ENCODE assay signal across 25 mouse cellular contexts in the genomic region with DNA sequence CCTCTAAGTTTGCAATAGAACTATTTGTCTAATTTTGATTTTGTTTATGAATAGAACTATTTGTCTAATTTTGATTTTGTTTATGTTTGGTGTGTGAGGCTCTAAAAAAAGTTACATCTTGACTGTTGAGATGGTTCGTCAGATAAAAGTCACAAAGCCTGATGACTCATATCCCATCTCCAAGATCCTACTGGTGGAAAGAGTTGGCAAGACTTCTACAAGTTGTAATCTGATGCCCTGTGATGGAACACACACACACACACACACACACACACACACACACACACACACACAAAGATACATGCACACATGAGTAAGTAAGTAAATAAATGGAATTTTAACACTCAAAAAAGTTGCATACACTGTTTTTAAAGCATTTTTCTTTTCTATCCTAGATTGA.
DNase-seq lines count a peak whose midpoint lies in the region; ATAC-seq lines count a peak whose summit lies in the region.
"Had no signal": no experiment of that assay in that cellular context is flagged by ENCODE, and none has a peak within 500 bp of the region (broad histone marks: within the 10 kb centered on the region; RNA-seq: fewer than 3 reads in every experiment).

No protein-coding gene starts in this region.

- H3K36me3 ChIP-seq in liver, embryonic 11.5 days (ENCODE audit: control insufficient read depth, insufficient read depth, low read length): no peaks in the 10 kb centered on the region
- H3K36me3 ChIP-seq: G1E had no signal

- H3K4me2 ChIP-seq in liver, embryonic 11.5 days: no peak overlapping the region
- H3K4me2 ChIP-seq: embryonic facial prominence, embryonic 13.5 days; embryonic facial prominence, embryonic 15.5 days; forebrain, embryonic 12.5 days had no signal

- DNase-seq in 3134 (ENCODE audit: extremely low read depth, insufficient read length, low spot score) (peak; percentile 38), 3T3-L1 (ENCODE audit: low read depth, low spot score) (peak; percentile 73), NIH3T3 (ENCODE audit: low read depth) (peak; percentile 32)
- no peak for DNase-seq in liver, embryonic 11.5 days (ENCODE audit: low spot score)
- DNase-seq in adrenal gland, postnatal 10 days: no peak
- DNase-seq: adrenal gland, adult 2 months; adrenal gland, postnatal 14 days; adrenal gland, postnatal 36 days; B cell, adult 2 months; cerebellum, adult 11-12 months; cerebellum, adult 8-10 months; cerebellum, adult 9-11 months; cerebellum, postnatal 14 days; cerebellum, postnatal 36 days; embryo, embryonic 11 days had no signal

- H3K9ac ChIP-seq in liver, embryonic 11.5 days (ENCODE audit: low read depth, low read length): no peak overlapping the region
- H3K9ac ChIP-seq: embryonic facial prominence, embryonic 13.5 days; embryonic facial prominence, embryonic 15.5 days; forebrain, embryonic 12.5 days had no signal

- no peak overlapping the region for H3K27ac ChIP-seq in liver, embryonic 11.5 days (ENCODE audit: low read depth, low read length)
- H3K27ac ChIP-seq: embryonic facial prominence, embryonic 13.5 days; embryonic facial prominence, embryonic 15.5 days; forebrain, embryonic 10.5 days; forebrain, embryonic 12.5 days had no signal

- 54% methylated on average over 1 of the region's 1 CpGs for WGBS in liver, embryonic 11.5 days

- ATAC-seq in liver, embryonic 11.5 days (replicated peaks; ENCODE audit: low FRiP score): no peak
- ATAC-seq: CD4-positive, CD25-positive, alpha-beta regulatory T cell, adult 4 months; forebrain, embryonic 14.5 days; forebrain, embryonic 16.5 days had no signal

- H3K4me3 ChIP-seq in liver, embryonic 11.5 days (ENCODE audit: low read depth, low read length): no peak overlapping the region
- H3K4me3 ChIP-seq: embryonic facial prominence, embryonic 13.5 days; embryonic facial prominence, embryonic 15.5 days; erythroblast, embryonic 14.5 days; forebrain, embryonic 10.5 days; forebrain, embryonic 12.5 days had no signal

- no peaks in the 10 kb centered on the region for H3K4me1 ChIP-seq in liver, embryonic 11.5 days (replicated peaks; ENCODE audit: control insufficient read depth, insufficient read depth, low read length)
- H3K4me1 ChIP-seq: embryonic facial prominence, embryonic 13.5 days; embryonic facial prominence, embryonic 15.5 days; forebrain, embryonic 10.5 days; forebrain, embryonic 12.5 days had no signal

- H3K27me3 ChIP-seq in liver, embryonic 11.5 days (replicated peaks; ENCODE audit: control insufficient read depth, insufficient read depth, low read length): no peaks in the 10 kb centered on the region
- H3K27me3 ChIP-seq: CH12.LX; embryonic facial prominence, embryonic 13.5 days; embryonic facial prominence, embryonic 15.5 days; forebrain, embryonic 12.5 days had no signal

- no peaks in the 10 kb centered on the region; the same call in 1 of the 2 replicates for H3K9me3 ChIP-seq in liver, embryonic 11.5 days (ENCODE audit: control insufficient read depth, low read length)
- H3K9me3 ChIP-seq: embryonic facial prominence, embryonic 13.5 days; forebrain, embryonic 10.5 days had no signal

Comparison
In these comparisons a context has a peak if more than half of its experiments do, and no peak if none do; other contexts are left out.
1. DNase-seq: peak in 3134 (single experiment), 3T3-L1 (single experiment) and NIH3T3 (single experiment); none in liver, embryonic 11.5 days (single experiment) and adrenal gland, postnatal 10 days (single experiment).